Mouse (Mus musculus) v-Abl transformed pro-B cells (cell line): Measurements from ENCODE around the gene Glis2.
"Not testable (repeated sequence)": the region's sequence is repeated elsewhere in the genome, so short reads cannot be mapped to it uniquely, and the experiment has no call there.

ENCODE experiments used
- in situ Hi-C, 2 experiments: fragments of 400-800 bp; cut with MboI; formaldehyde crosslinking; loops; one replicate each; pipeline ENCODE4 v1.15.1; 2025; ENCODE audit not compliant: unreplicated experiment in 2 of 2

Glis2 gene

GRCm38 (mm10) chr16:4578630-4579029 is 15.9 kb upstream of the Glis2 start:
- in situ Hi-C loops: no loop called here

GRCm38 (mm10) chr16:4581179-4581578 is 13.3 kb upstream of the Glis2 start:
- in situ Hi-C loops: not testable (repeated sequence)

GRCm38 (mm10) chr16:4583807-4584206 is 10.7 kb upstream of the Glis2 start:
- in situ Hi-C loops: no loop called here

GRCm38 (mm10) chr16:4584438-4584837 is 10.1 kb upstream of the Glis2 start:
- in situ Hi-C loops: no loop called here

GRCm38 (mm10) chr16:4585642-4586530 is 8.6 kb upstream of the Glis2 start:
- in situ Hi-C loops: no loop called here

- in situ Hi-C loops: no loop called here
Measured at GRCm38 (mm10) chr16:4586531-4587123, 7.9 kb upstream of the Glis2 start.

- in situ Hi-C loops: no loop called here
Measured at GRCm38 (mm10) chr16:4587516-4588210, 6.8 kb upstream of the Glis2 start.

DNA sequence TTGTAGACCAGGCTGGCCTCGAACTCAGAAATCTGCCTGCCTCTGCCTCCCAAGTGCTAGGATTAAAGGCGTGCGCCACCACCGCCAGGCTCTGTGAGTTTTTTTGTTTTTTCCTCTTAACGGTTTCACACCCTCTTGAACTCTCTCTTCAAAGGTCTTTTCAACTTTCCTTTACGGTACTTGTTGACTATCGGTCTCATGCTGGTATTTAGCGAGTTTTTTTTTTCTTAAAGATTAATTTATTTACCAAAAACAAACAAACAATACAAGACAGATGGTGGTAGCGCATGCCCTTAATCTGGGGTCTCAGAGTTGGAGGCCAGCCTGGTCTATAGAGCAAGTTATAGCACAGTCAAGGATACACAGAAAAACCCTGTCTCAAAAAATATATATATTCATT is 4.3 kb upstream of the Glis2 start:
- in situ Hi-C loops: no loop called here

GRCm38 (mm10) chr16:4592909-4593875 is 1.3 kb upstream of the Glis2 start:
- in situ Hi-C loops: no loop called here

GRCm38 (mm10) chr16:4594814-4595526 is 457 bp downstream of the Glis2 start:
- in situ Hi-C loops: no loop called here

GRCm38 (mm10) chr16:4595527-4595963 is 1.0 kb downstream of the Glis2 start:
- in situ Hi-C loops: no loop called here

GRCm38 (mm10) chr16:4596141-4596728 is 1.7 kb downstream of the Glis2 start:
- in situ Hi-C loops: no loop called here

GRCm38 (mm10) chr16:4596836-4597235 is 2.3 kb downstream of the Glis2 start:
- in situ Hi-C loops: no loop called here

- in situ Hi-C loops: no loop called here
Measured at GRCm38 (mm10) chr16:4597296-4597695, 2.8 kb downstream of the Glis2 start.

DNA sequence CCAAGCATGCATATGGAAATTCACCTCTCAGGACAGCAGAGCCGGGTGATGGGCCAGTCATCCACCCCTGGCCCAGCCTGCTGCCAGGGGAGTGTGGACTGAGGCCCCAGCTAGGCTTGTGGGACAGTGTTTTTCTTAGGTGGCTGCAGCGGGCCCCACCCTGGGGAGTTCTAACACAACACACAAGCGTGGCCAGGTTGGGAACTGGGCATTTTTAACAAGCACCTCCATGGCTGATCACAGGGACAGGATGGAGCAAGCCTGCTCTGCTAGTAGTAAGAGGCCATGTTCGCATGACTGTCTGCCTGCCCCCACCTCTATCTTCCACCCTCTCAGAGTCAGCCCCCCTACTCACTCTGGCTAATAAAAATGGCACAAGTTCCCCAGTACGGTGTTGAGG is 3.5 kb downstream of the Glis2 start:
- in situ Hi-C loops: no loop called here

GRCm38 (mm10) chr16:4598891-4599543 is 4.5 kb downstream of the Glis2 start:
- in situ Hi-C loops: no loop called here

GRCm38 (mm10) chr16:4599616-4600015 is 5.1 kb downstream of the Glis2 start:
- in situ Hi-C loops: no loop called here

DNA sequence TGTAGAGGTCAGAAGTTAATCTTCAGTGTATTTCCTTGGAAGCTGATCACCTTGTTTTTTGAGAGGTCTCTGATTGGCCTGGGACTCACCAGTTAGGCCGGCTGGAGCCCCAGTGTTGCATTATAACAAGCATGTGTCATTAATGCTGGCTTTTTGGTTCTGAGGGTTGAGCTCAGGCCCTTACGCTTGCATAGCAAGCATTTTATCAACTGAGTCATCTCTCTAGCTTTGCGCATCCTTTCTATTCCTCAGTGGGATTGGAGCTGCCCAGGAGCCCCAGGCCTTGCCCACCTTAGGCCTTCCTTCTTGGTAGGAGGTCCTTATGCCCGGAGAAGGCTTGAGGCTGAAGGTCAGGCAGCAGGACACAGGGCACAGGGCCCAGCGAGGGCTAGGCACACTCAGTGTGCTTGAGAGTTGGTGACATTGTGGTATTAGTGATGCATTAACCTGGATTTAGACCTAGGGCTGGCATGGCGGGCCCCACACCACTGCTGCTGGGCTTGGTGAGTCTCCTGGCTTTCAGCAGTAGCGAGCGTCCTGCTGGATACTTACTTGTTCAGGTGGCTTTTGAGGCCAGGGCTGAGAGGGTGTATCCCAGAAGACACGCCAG is 6.3 kb downstream of the Glis2 start:
- in situ Hi-C loops: no loop called here
